Mouse (Mus musculus): ENCODE measurements around the gene Cinp.

DNA sequence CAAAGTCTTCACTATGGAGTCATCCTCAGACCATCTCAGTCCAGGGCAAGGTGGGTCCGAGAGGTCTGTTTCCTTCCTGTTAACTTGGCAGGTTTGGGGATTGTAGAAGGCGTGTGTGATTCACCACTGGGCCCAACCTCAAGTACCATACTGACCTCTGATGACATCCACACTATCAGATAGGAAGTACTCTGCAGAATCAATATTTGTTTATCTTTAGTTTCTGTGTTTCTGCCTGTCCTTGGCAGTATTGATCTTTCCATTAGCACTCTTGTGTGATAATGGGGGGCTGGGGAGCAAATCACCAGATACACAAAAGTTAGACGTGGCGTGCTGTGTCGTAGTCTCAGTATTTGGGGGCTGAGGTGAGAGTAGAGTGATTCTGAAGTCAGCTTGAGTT is 17.7 kb downstream of the Cinp start:
- no peak for TF ChIP-seq TAL1 (IDR thresholded peaks at IDR 0.05; ENCODE audit: low read length)
- no peak for TF ChIP-seq GATA1 (IDR thresholded peaks at IDR 0.05; ENCODE audit: low read length)
